ENCODE assay signal across 8 mouse cellular contexts in the genomic region with DNA sequence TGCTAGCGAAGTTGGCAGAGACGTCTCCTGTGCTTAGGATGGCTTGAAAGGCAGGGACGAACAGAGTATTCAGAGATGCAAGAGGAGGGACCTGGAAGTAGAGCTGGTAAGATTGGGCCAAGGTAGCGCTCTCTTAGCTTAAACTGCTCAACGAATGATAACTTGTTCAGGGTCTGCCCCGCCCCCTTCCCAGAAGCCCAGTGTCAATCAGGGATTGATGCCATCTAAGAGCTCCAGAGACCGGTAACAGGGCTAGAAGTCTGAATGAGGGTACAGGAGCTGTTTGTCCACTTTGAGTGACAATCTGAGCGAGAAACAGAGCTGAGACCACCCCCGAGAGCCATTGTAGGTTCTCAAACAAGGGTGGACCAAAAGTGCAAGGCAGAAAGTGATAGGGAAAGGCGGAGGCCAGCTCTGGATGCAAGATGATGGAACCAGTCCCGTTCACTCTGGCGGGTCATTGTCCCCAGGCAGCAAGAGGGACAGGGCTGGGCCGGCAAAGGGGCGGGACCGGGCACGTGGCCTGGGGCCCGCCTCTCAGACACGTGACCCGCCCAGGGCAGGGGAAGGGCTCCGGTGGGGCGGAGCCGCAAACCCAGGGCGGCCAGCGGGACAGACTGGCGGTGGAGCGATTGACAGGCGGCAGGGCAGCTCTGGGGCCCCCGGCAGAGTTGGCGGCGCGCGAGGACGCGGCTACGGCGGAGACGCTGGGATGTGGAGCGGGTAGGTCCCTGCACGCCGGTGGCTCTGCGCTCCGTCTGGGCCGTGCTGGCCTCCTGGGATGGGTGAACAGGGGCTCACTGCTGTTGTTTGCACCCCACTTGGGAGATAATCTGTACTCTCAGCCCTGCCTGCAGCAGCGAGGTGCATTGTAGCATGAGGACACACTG. TPM values are rescaled to one million over a fixed set of nuclear protein-coding genes. Genes with fewer than 3 reads are reported as not detected.
DNase-seq lines count a peak whose midpoint lies in the region; ATAC-seq lines count a peak whose summit lies in the region.

No protein-coding gene starts in this region.

- peak; percentile 98 for ATAC-seq in hindbrain, embryonic 11.5 days (ENCODE audit: low FRiP score)

- H3K9ac ChIP-seq in hindbrain, embryonic 11.5 days (ENCODE audit: low read depth, low read length), result peak overlapping the region; percentile 49

- H3K4me2 ChIP-seq in hindbrain, embryonic 11.5 days (replicated peaks; ENCODE audit: low read depth, low read length), result peak overlapping the region; percentile 69

- peaks cover 6% of the 10 kb centered on the region; the same call in 1 of the 2 replicates for H3K4me1 ChIP-seq in hindbrain, embryonic 11.5 days (replicated peaks; ENCODE audit: control insufficient read depth, insufficient read depth, low read length)

- H3K27ac ChIP-seq in hindbrain, embryonic 11.5 days (ENCODE audit: low read depth, low read length), result peak overlapping the region; percentile 6

- peaks cover 7% of the 10 kb centered on the region; the same call in 1 of the 2 replicates for H3K27me3 ChIP-seq in hindbrain, embryonic 11.5 days (ENCODE audit: control insufficient read depth, insufficient read depth, low read length)

- peak; percentile 27 for DNase-seq in MEL-GATA-1-ER (ENCODE audit: extremely low read depth, low read depth)
- DNase-seq in cerebellum, adult 9-11 months, result peak; percentile 80
- DNase-seq in frontal cortex, postnatal 10 days (ENCODE audit: low spot score in 2 of 2), result peak; percentile 75 to 82
- DNase-seq in hindbrain, embryonic 11.5 days (ENCODE audit: low spot score), result peak; percentile 92
- peak; percentile 62 to 70 for DNase-seq in layer of hippocampus, postnatal 25 days (ENCODE audit: extremely low spot score in 1 of 2, low spot score in 1 of 2)
- DNase-seq in lung, postnatal 14 days, result peak; percentile 93
- peak; percentile 88 for DNase-seq in ovary, postnatal 14 days (ENCODE audit: low spot score)
- peak; percentile 63 for DNase-seq in thymus, postnatal 14 days

- H3K36me3 ChIP-seq in hindbrain, embryonic 11.5 days (ENCODE audit: control insufficient read depth, insufficient read depth, low read length), result no peaks in the 10 kb centered on the region

- H3K9me3 ChIP-seq in hindbrain, embryonic 11.5 days (ENCODE audit: control insufficient read depth, low read length), result no peaks in the 10 kb centered on the region

- H3K4me3 ChIP-seq in hindbrain, embryonic 11.5 days (ENCODE audit: low read depth, low read length), result peak overlapping the region; percentile 41

- 6% methylated on average over 44 of the region's 44 CpGs for WGBS in hindbrain, embryonic 11.5 days

RNA-seq across cellular contexts. Expression of a gene that starts 16.4 kb away (rescaled TPM):
- polyA plus RNA-seq in hindbrain, embryonic 11.5 days (2014; fragmentation: Nextera tagmentation; extraction: Ambion mirVana), result 35.7 and 35.9 TPM in 2 replicates
- 1 to 10 TPM; 9.3 TPM for total RNA-seq in layer of hippocampus, postnatal 25 days (2021)

RNA-seq across cellular contexts. Expression of a gene that starts 16.4 kb away (rescaled TPM):
- polyA plus RNA-seq in hindbrain, embryonic 11.5 days (2014; fragmentation: Nextera tagmentation; extraction: Ambion mirVana), result 0.91 and 1.1 TPM in 2 replicates
- total RNA-seq in layer of hippocampus, postnatal 25 days (2021), result under 1 TPM; 0.85 to 0.96 TPM

RNA-seq across cellular contexts. Expression of a gene that starts 23.5 kb away (rescaled TPM):
- 5.7 and 5.8 TPM in 2 replicates for polyA plus RNA-seq in hindbrain, embryonic 11.5 days (2014; fragmentation: Nextera tagmentation; extraction: Ambion mirVana)
- total RNA-seq in layer of hippocampus, postnatal 25 days (2021), result 10 to 100 TPM; 26.3 to 27.9 TPM

RNA-seq across cellular contexts. Expression of a gene that starts 37.5 kb away (rescaled TPM):
- polyA plus RNA-seq in hindbrain, embryonic 11.5 days (2014; fragmentation: Nextera tagmentation; extraction: Ambion mirVana), result 1,301 and 1,416 TPM in 2 replicates
- 1,000 to 10,000 TPM; 2,794 to 3,082 TPM for total RNA-seq in layer of hippocampus, postnatal 25 days (2021)

Comparison
In these comparisons a context has a peak if more than half of its experiments do, and no peak if none do; other contexts are left out.
1. Peak in every context shown above with its lines: DNase-seq, ATAC-seq, H3K4me3 ChIP-seq and H3K27ac ChIP-seq.
2. DNase-seq: peak in every context shown above with its lines; median percentile 93 in lung, postnatal 14 days; 92 in hindbrain, embryonic 11.5 days; 88 in ovary, postnatal 14 days; 80 in cerebellum, adult 9-11 months; 78 in frontal cortex, postnatal 10 days; 66 in layer of hippocampus, postnatal 25 days; 63 in thymus, postnatal 14 days; 27 in MEL-GATA-1-ER.